Mouse (Mus musculus) neural tube, embryonic 13.5 days (tissue): Measurements from ENCODE around the gene Pdk1. TPM values are rescaled to one million over a fixed set of nuclear protein-coding genes. Genes with fewer than 3 reads are reported as not detected.

ENCODE experiments used
- ATAC-seq: fragments of 200-750 bp; cut with Nextera tagmentation; 2 replicates; pipeline ENCODE4 v1.8.0; 2017; ENCODE audit warnings: low read depth, mild to moderate bottlenecking, moderate TSS enrichment, moderate library complexity
- H3K27ac ChIP-seq: fragments of 300-500 bp; sonication (generic); replicated peaks from 2 replicates; pipeline ENCODE4 v1.5.1; 2015; ENCODE audit warnings: moderate library complexity, mild to moderate bottlenecking, inconsistent platforms
- H3K27me3 ChIP-seq: fragments of 300-500 bp; sonication (generic); 2 replicates; pipeline ENCODE4 v1.6.1; 2015; ENCODE audit warnings: mild to moderate bottlenecking, inconsistent platforms
- H3K36me3 ChIP-seq: fragments of 300-500 bp; sonication (generic); 2 replicates; pipeline ENCODE4 v1.6.1; 2015; ENCODE audit warnings: mild to moderate bottlenecking, inconsistent platforms
- H3K4me1 ChIP-seq: fragments of 300-500 bp; sonication (generic); replicated peaks from 2 replicates; pipeline ENCODE4 v1.6.1; 2015; ENCODE audit warnings: inconsistent platforms
- H3K4me2 ChIP-seq: fragments of 300-500 bp; sonication (generic); 2 replicates; pipeline ENCODE4 v1.6.1; 2015; ENCODE audit warnings: inconsistent platforms, mild to moderate bottlenecking, moderate library complexity
- H3K4me3 ChIP-seq: fragments of 300-500 bp; sonication (generic); 2 replicates; pipeline ENCODE4 v1.5.1; 2015; ENCODE audit warnings: mild to moderate bottlenecking, inconsistent platforms
- H3K9ac ChIP-seq: fragments of 300-500 bp; sonication (generic); 2 replicates; pipeline ENCODE4 v1.6.1; 2015; ENCODE audit warnings: moderate library complexity, mild to moderate bottlenecking, inconsistent platforms
- H3K9me3 ChIP-seq: fragments of 300-500 bp; sonication (generic); 2 replicates; pipeline ENCODE4 v1.6.1; 2016; ENCODE audit warnings: inconsistent platforms
- WGBS: fragments of 180-500 bp; shearing (Covaris S2); methylation state at CpG from one replicate; pipeline ENCODE4 v1.1.7; 2015; 5-methylcytosine and 5-hydroxymethylcytosine counted together
- polyA plus RNA-seq: library from polyadenylated mRNA; unstranded; fragments of >200 nt; fragmentation: Nextera tagmentation; extraction: Ambion mirVana; gene quantifications from 2 replicates; pipeline ENCODE4 v1.2.1, GENCODE M21; 2015

The Pdk1 gene
- polyA plus RNA-seq, 1 experiment from 2014 or later: 12.0 TPM

DNA sequence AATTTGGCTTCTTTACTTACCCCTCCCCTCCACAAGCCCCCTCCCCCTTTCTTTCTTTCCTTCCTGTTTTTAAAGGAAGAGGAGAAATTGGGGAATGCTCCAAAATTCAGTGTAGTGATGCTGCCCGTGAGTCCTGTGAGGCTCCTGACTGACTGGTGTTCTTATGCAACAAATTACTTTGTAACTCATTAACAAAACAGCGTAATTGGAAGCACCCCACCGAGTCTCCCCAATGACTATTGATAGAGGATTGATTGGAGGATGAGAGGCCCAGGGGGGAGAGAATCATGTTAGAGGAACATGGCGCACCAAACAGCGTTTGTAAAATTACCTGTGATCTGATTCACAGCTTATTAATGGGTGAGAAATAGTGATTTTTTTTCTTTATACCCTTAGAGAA is 17.9 kb upstream of the Pdk1 start:
- no peak for ATAC-seq
- WGBS: 52% methylated on average over 5 of the region's 5 CpGs
- Histone ChIP-seq H3K4me2 (no peak overlapping the region), H3K4me3 (no peak overlapping the region), H3K4me1 (no peaks in the 10 kb centered on the region), H3K9me3 (no peaks in the 10 kb centered on the region), H3K27ac (no peak overlapping the region), H3K9ac (no peak overlapping the region), H3K27me3 (no peaks in the 10 kb centered on the region), H3K36me3 (0 out of 2 replicates have a peak, but pooled peaks cover 5% of the 10 kb centered on the region)

DNA sequence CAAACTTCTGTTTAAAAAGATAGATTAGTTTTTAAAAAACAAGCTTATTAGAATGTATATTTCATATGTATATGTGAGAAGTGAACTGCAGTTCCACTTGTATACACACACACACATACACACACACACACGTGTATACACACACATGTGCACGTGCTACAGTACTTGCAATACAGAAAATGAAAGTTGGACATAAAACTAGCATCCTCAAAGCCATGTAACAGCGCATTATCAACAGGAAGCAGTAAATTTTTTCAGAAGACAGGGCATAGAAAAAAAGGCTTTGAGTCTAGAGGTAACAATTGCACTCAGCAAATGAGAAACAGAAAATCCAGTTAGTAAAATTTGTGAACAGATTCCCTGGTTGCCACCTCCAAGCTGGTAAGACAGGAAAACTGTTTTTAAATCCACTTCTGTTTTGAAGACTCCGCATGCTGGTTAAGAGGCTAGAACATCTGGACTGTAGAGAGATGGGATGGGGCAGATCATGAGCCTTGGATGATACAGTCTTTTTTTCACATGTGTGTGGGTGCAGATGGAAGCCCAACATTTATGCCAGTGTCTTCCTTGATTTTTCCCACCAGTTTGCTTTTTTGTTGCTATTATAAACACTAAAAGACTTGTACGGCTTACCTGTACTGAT is 9.4 kb upstream of the Pdk1 start:
- Histone ChIP-seq H3K4me2 (no peak overlapping the region), H3K27ac (no peak overlapping the region), H3K4me3 (no peak overlapping the region), H3K27me3 (no peaks in the 10 kb centered on the region), H3K9ac (no peak overlapping the region), H3K9me3 (no peaks in the 10 kb centered on the region), H3K4me1 (no peaks in the 10 kb centered on the region), H3K36me3 (no peaks in the 10 kb centered on the region)
- ATAC-seq: no peak
- 89% methylated on average over 5 of the region's 5 CpGs for WGBS

- Histone ChIP-seq H3K9ac (no peak overlapping the region), H3K4me3 (no peak overlapping the region), H3K4me1 (no peaks in the 10 kb centered on the region), H3K4me2 (no peak overlapping the region), H3K9me3 (no peaks in the 10 kb centered on the region), H3K27me3 (no peaks in the 10 kb centered on the region), H3K36me3 (no peaks in the 10 kb centered on the region), H3K27ac (no peak overlapping the region)
- 75% methylated on average over 3 of the region's 3 CpGs for WGBS
- ATAC-seq: no peak
Observed at GRCm38 (mm10) chr2:71865022-71865421, 8.0 kb upstream of the Pdk1 start.

DNA sequence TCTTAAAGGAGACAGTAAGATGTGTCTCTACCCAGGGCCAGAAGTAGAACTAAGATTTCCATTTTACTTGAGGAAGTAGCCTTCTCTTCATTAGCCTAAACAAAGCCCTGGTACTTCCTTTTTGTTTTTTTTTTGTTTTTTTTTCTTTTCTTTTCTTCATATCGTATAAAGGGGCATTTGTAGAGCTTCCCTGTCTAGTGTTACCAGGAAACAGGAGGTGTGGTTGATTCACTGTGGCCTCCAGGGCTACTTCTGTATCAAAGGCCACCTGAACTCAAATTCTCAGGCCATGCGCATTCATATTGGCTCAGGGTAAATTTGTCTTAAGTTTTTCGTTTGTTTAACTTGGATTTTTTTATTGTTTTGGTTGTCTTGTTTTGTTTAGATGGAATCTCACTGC is 7.1 kb upstream of the Pdk1 start:
- no peak for ATAC-seq
- no peaks in the 10 kb centered on the region for H3K36me3 ChIP-seq
- H3K4me2 ChIP-seq: no peak overlapping the region
- H3K9me3 ChIP-seq: no peaks in the 10 kb centered on the region
- 70% methylated on average over 3 of the region's 3 CpGs for WGBS
- no peak overlapping the region for H3K27ac ChIP-seq
- no peaks in the 10 kb centered on the region for H3K27me3 ChIP-seq
- no peaks in the 10 kb centered on the region for H3K4me1 ChIP-seq
- no peak overlapping the region for H3K4me3 ChIP-seq
- no peak overlapping the region for H3K9ac ChIP-seq

DNA sequence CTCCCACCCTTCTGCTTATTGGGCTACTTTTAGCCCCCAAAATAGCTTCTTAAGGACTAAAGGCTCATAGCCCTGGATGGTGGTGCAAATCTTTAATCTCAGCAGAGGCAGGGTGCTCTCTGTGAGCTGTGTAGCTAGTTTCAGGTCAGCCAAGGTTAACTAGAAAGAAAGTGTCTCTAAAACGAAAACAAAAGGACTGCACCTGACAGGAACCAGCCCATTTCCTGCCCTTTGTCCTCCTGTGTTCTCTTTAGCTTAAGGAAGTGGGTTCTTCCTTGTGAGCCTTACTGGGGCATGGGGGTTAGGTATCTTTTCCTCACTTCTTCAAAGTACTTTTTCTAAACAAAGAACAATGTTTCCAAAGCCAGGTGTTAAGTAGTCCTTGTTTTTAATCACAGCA is 6.5 kb upstream of the Pdk1 start:
- no peak overlapping the region for H3K9ac ChIP-seq
- H3K4me2 ChIP-seq: no peak overlapping the region
- H3K4me3 ChIP-seq: no peak overlapping the region
- no peaks in the 10 kb centered on the region for H3K4me1 ChIP-seq
- H3K27me3 ChIP-seq: no peaks in the 10 kb centered on the region
- no peak overlapping the region for H3K27ac ChIP-seq
- no peak for ATAC-seq
- 55% methylated on average over 1 of the region's 1 CpGs for WGBS
- no peaks in the 10 kb centered on the region for H3K9me3 ChIP-seq
- no peaks in the 10 kb centered on the region for H3K36me3 ChIP-seq

- WGBS: 77% methylated on average over 3 of the region's 3 CpGs
Observed at GRCm38 (mm10) chr2:71867019-71867418, 6.0 kb upstream of the Pdk1 start.

GRCm38 (mm10) chr2:71867480-71867879 is 5.5 kb upstream of the Pdk1 start:
- H3K27me3 ChIP-seq: no peaks in the 10 kb centered on the region

More at GRCm38 (mm10) chr2:71867019-71867418, 6.0 kb upstream of the Pdk1 start:
- H3K9me3 ChIP-seq: no peaks in the 10 kb centered on the region
- no peaks in the 10 kb centered on the region for H3K36me3 ChIP-seq
- no peak overlapping the region for H3K4me3 ChIP-seq
- H3K9ac ChIP-seq: no peak overlapping the region
- no peak overlapping the region for H3K27ac ChIP-seq
- H3K4me1 ChIP-seq: no peaks in the 10 kb centered on the region
- no peak overlapping the region for H3K4me2 ChIP-seq
- H3K27me3 ChIP-seq: no peaks in the 10 kb centered on the region
- ATAC-seq: no peak

DNA sequence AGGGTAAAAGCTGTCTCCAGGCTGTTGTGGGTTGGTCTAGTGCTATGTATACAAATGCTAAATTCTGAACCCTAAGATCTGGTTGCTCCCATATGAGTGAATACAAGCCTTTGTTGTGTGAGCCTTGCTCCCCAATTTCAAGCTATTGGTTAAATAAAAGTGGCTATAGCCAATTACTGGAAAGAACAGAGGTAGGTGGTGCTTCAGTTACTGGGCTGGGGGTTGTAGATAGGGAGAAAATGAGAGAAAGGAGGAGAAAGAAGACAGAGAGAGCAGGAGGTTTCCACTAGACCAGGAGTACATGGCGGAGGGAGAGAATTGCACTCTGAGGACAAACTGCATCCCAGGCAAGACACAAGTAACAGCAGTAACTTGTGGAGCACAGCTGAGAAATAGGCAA is 4.8 kb upstream of the Pdk1 start:
- H3K9me3 ChIP-seq: no peaks in the 10 kb centered on the region
- H3K27me3 ChIP-seq: no peaks in the 10 kb centered on the region
- ATAC-seq: no peak
- H3K9ac ChIP-seq: no peak overlapping the region
- H3K36me3 ChIP-seq: no peaks in the 10 kb centered on the region
- WGBS: 87% methylated on average over 1 of the region's 1 CpGs
- H3K4me1 ChIP-seq: peaks cover 3% of the 10 kb centered on the region; the same call in 1 of the 2 replicates
- H3K4me3 ChIP-seq: no peak overlapping the region
- no peak overlapping the region for H3K4me2 ChIP-seq
- H3K27ac ChIP-seq: no peak overlapping the region

More at GRCm38 (mm10) chr2:71867480-71867879, 5.5 kb upstream of the Pdk1 start:
- no peak overlapping the region for H3K9ac ChIP-seq
- H3K4me2 ChIP-seq: no peak overlapping the region
- H3K27ac ChIP-seq: no peak overlapping the region
- H3K4me3 ChIP-seq: no peak overlapping the region
- WGBS: 5% methylated on average over 5 of the region's 5 CpGs
- no peaks in the 10 kb centered on the region for H3K9me3 ChIP-seq
- no peak for ATAC-seq
- peaks cover under 1% of the 10 kb centered on the region; the same call in 1 of the 2 replicates for H3K4me1 ChIP-seq
- no peaks in the 10 kb centered on the region for H3K36me3 ChIP-seq

DNA sequence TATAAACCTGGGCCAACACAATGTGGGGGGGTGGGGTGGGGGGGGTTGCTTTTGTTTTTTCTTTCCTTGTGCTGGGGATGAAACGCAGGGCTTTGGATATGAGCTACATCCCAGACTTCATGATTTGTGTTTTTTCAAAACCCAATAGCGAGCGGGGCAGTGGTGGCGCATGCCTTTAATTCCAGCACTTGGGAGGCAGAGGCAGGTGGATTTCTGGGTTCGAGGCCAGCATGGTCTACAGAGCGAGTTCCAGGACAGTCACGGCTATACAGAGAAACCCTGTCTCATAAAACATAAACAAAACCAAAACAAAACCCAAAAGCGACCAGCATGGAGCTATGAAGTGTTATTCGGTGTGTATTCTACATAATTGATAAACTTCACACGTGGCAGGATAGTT is 883 bp upstream of the Pdk1 start:
- 82% methylated on average over 10 of the region's 10 CpGs for WGBS
- H3K4me2 ChIP-seq: peak overlapping the region; percentile 90
- no peak overlapping the region for H3K27ac ChIP-seq
- no peaks in the 10 kb centered on the region for H3K36me3 ChIP-seq
- peaks cover 9% of the 10 kb centered on the region for H3K27me3 ChIP-seq
- no peak overlapping the region for H3K4me3 ChIP-seq
- no peaks in the 10 kb centered on the region for H3K9me3 ChIP-seq
- H3K4me1 ChIP-seq: peaks cover 14% of the 10 kb centered on the region
- H3K9ac ChIP-seq: no peak overlapping the region
- ATAC-seq: no peak

DNA sequence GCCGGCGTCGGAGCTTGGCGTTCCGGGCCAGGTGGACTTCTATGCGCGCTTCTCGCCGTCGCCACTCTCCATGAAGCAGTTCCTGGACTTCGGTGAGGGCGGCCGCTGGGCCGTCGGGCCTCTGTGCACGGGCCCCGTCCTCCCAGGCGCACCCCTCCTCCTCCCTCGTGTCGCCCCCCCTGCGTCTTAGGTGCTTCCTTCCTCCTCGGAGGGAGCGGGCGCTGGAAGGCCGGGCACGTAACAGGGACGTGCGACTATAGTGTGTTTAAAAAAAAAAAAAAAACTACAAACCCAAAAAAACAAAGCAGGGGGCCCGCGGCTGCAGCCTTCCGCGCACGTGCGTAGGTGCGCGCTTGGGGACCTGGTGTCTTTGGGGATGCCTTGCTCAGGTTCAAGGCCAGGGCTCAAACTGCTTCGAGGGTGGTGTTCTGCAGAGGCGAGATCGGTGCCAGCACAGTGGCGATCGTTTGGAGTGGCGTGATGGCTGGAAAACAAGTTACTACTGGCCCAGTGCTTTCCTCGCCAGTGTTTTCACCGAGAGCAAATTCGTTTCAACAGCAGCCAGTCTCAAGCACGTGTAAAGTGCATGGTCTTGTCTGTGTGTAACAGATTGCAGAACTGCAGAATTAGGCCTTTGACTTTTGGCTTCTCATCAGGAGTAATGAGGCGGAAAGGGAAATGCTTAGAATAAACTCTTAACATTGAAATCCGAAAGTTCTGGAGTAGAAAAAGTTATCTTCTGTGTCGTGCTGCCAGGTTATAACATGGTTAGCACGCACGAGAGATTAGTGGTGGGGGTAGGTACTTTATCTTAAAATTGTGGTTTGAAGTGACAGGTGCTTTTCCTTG is 674 bp downstream of the Pdk1 start:
- Histone ChIP-seq H3K27ac (peak overlapping the region; percentile 80), H3K27me3 (peaks cover 9% of the 10 kb centered on the region), H3K9me3 (no peaks in the 10 kb centered on the region), H3K4me2 (peak overlapping the region; percentile 90), H3K36me3 (no peaks in the 10 kb centered on the region), H3K9ac (peak overlapping the region; percentile 83), H3K4me3 (peak overlapping the region; percentile 77), H3K4me1 (peaks cover 14% of the 10 kb centered on the region)
- 3% methylated on average over 51 of the region's 51 CpGs for WGBS
- ATAC-seq: peak; percentile 7; the same call in 1 of the 2 replicates

GRCm38 (mm10) chr2:71874422-71874821 is 1.4 kb downstream of the Pdk1 start:
- no peak overlapping the region for H3K4me3 ChIP-seq

DNA sequence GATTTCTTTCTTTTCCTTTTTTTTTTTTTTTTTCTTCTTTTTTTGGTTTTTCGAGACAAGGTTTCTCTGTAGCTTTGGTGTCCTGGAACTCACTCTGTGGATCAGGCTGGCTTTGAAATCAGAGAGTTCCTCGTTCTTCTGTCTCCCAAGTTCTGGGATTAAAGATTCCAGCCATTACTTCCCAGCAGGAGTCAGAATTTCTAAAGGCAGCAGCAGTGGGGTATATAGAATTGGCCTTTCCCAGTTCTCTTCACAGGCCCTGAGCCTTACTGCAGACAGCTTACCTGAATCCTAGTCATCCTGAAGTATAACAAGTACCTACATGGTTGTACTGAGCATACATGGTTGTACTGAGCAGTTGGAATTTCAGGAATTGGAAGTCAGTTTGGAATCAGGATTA is 1.8 kb downstream of the Pdk1 start:
- Histone ChIP-seq H3K4me1 (peaks cover 14% of the 10 kb centered on the region), H3K4me3 (no peak overlapping the region), H3K9ac (no peak overlapping the region), H3K4me2 (no peak overlapping the region), H3K36me3 (no peaks in the 10 kb centered on the region), H3K9me3 (no peaks in the 10 kb centered on the region), H3K27me3 (peaks cover 9% of the 10 kb centered on the region), H3K27ac (no peak overlapping the region)
- WGBS: 40% methylated on average over 2 of the region's 2 CpGs
- no peak for ATAC-seq

More at GRCm38 (mm10) chr2:71874422-71874821, 1.4 kb downstream of the Pdk1 start:
- Histone ChIP-seq H3K27ac (no peak overlapping the region), H3K4me1 (peaks cover 14% of the 10 kb centered on the region), H3K9me3 (no peaks in the 10 kb centered on the region), H3K27me3 (peaks cover 9% of the 10 kb centered on the region), H3K4me2 (0 out of 2 replicates have a peak overlapping the region, but pooled peaks have one; percentile 90), H3K36me3 (no peaks in the 10 kb centered on the region), H3K9ac (no peak overlapping the region)
- WGBS: 84% methylated on average over 2 of the region's 2 CpGs
- no peak for ATAC-seq
